Mouse (Mus musculus): ENCODE data around the gene Adarb2.

The Adarb2 gene

DNA sequence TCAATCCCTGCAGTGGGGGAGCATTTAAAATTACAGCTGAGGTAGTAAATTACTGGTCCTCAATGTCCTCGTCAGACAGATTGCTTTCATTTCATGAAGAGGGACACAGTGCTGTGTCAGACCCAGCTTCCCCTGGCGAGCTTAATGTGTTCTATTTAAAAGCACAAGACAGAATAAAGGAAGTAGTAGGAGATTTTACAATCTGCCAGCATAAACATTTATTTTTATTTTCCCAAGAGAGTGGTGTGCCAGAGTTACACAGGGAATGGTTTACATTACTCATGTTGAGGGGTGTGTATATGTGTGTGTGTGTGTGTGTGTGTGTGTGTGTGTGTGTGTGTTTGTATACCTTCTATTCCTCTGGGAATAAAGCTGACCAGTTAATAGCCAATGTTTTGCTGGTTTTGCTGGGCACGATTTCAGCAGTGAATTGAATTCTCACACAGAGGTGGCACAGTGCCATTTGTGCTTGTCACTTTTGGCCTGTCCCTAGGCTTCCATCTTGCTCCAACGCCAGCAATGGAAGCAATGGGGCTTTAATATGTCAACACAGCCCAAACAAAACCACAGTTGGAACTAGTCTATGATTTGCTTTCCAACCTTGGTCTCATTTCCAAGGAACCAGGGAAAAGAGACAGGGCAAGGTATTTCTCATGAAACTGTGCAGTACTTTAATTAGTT lies 282.1 kb downstream of the Adarb2 start:
- in situ Hi-C loops (cut with MboI, MseI), result no loop called here

DNA sequence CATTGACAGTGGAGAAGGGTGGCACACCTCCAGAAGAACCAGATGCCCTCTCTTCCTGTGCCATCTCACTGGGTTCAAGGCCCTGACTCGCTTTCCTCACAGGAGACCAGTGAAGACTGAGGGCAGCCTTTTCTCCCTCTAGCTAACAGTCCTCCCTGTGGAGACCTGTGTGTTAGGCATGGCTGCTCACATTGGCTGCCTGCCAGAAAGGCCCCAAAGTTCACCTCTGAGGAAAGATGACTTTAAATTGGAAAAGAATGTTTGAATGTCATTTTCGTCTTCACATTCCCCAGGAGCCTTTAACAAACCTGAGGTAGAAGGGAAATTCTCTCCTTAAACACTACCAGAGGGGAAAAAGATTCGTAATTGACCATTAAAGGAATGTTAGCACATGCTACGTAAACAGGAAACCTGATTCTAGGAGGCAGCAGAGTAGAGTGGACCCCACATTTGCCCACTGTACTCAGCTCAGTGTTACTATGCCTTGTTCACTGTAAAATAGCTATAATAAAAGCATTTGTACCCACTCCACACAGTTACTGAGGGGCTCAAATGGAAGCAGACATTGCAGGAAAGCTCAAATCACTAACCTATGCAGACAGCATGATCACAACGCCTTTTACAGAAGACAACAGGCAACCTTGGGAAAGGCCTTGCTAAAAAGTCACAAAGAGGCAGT lies 285.2 kb downstream of the Adarb2 start:
- in situ Hi-C loops (cut with MboI, MseI), result no loop called here

DNA sequence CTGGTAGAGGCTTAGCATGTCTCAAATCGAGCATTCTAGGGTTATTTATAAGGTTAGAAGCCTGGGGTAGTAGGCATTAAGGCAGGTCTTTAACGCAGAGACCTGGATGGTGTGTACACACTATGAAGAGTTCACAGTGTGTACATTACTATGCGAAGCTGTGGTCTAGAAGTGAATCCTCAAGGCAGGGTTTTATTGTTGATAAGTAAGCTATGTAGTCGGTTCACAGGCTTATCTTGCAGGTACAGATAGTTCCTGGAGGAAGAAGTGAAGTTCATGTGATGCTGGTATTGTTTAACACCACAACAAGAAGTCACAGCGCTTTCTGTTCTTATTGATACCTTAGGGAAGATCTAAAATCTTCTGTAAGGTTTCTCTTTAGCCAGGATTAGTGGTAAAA lies 290.7 kb downstream of the Adarb2 start:
- in situ Hi-C loops (cut with MboI, MseI), result no loop called here

- in situ Hi-C loops (cut with MboI, MseI), result no loop called here
These were observed 296.9 kb downstream of the Adarb2 start for GRCm38 (mm10) chr13:8499551-8499950.

GRCm38 (mm10) chr13:8511069-8511817 lies 308.6 kb downstream of the Adarb2 start:
- in situ Hi-C loops (cut with MboI, MseI), result no loop called here

DNA sequence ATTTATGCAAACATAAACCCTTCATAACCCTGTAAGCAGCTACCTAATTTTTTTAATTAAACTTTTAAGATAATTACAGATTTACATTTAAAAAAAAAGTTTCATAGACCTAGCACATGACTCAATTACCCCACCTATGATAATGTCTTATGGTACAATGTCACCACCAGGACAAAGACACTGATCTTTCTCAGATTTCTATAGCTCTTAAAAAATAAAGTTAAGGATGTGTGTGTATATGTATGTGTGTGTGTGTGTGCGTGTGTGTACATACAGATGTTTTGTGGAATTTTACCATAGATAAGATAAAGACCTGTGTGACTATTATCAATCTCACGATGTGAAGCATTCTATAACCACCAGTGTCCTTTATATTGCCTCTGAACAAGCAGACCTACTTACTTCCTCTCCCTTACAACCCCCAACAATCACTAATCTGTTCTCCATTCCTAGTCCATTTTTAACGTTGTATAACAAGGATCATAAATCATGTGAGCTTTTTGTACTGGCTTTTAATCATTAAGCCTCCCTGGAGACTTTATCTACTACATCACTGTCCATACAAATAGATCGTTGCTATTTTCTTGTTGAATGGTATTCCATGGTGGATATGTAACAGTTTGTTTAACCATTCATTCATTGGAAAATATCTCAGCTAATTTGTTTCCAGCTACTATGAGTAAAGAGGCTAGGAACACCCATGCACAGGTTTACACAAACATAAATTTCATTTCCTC lies 313.5 kb downstream of the Adarb2 start:
- in situ Hi-C loops (cut with MboI, MseI), result no loop called here

DNA sequence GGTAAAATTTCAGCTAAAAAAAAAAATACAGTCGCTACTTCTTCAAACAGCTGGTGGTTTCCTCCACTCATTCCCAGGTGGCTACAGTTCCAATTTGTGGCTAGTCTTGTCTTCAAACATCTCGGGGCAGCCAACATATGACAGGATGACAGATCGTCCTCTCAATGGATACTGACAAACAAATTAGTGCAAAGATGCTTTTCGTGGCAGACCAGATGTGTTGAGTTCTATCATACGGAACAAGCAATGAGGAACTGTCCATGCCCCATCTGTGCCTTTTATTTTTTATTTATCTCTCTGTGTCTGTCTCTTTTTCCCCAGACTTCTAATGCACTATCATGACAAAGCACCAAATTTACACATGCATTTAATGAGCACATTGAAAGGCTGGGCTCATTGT lies 316.5 kb downstream of the Adarb2 start:
- in situ Hi-C loops (cut with MboI, MseI), result no loop called here

- in situ Hi-C loops (cut with MboI, MseI), result no loop called here
These were observed 323.3 kb downstream of the Adarb2 start for GRCm38 (mm10) chr13:8525748-8526631.

- in situ Hi-C loops (cut with MboI, MseI), result no loop called here
These were observed 331.8 kb downstream of the Adarb2 start for GRCm38 (mm10) chr13:8534265-8535113.

GRCm38 (mm10) chr13:8538481-8538880 lies 335.8 kb downstream of the Adarb2 start:
- in situ Hi-C loops (cut with MboI, MseI), result no loop called here

GRCm38 (mm10) chr13:8538896-8539295 lies 336.2 kb downstream of the Adarb2 start:
- in situ Hi-C loops (cut with MboI, MseI), result no loop called here

DNA sequence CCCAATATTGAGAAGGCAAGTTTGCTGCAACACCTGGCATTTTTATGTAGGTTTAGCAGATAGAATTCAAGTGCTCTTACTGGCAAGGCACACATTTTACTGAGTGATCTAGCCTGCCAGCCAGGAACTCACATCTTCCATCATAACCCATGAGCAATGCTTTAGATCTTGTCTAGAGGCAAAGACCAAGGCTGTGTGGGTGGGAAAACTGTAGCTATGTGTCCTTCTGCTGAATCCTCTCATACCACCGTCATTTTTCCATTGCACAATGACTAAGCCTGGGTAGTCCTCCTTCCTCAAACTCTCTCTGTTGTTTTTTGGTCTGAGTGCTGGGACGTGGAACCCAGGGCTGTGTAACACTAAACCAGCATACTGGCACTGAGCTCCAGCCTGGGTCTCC lies 340.0 kb downstream of the Adarb2 start:
- in situ Hi-C loops (cut with MboI, MseI), result no loop called here

GRCm38 (mm10) chr13:8552242-8552641 lies 349.6 kb downstream of the Adarb2 start:
- in situ Hi-C loops (cut with MboI, MseI), result no loop called here

DNA sequence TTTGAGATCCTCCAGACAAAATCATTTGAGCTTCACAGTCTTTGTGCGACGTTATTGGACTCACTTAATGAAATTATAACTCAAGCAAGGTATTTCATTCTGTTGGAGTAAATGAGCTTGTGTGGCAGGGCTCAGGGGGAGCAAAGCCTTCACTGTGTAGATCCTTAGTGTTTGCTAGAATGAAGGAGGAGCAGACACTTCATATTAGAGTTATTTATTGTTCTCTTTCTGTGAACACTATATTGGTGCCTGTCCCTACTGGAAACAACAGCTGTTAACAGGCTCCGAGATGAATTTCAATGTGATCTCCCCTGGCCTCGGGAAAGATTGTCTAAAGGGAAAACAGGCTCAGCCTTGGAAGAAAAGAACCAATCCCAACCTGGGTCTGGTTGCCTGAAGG lies 355.1 kb downstream of the Adarb2 start:
- in situ Hi-C loops (cut with MboI, MseI), result no loop called here

- in situ Hi-C loops (cut with MboI, MseI), result no loop called here
These were observed 357.8 kb downstream of the Adarb2 start for GRCm38 (mm10) chr13:8560485-8560884.

- in situ Hi-C loops (cut with MboI, MseI), result no loop called here
These were observed 360.5 kb downstream of the Adarb2 start for GRCm38 (mm10) chr13:8563161-8563560.

GRCm38 (mm10) chr13:8567111-8568026 lies 364.7 kb downstream of the Adarb2 start:
- in situ Hi-C loops (cut with MboI, MseI), result no loop called here

DNA sequence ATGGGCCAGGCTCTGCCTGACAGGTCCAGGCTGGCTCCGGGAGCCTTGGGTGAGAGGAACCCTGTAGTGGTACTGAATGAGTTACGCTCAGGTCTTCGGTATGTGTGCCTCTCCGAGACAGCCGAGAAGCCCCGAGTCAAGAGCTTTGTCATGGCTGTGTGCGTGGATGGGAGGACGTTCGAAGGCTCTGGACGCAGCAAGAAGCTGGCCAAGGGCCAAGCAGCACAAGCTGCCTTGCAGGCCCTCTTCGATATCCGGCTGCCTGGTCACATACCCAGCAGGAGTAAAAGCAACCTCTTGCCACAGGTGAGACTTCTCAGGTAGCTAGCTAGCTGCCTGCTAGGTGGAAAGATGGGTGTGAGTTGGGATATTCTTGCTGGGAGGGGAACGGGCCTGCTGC lies 367.6 kb downstream of the Adarb2 start:
- in situ Hi-C loops (cut with MboI, MseI), result no loop called here

DNA sequence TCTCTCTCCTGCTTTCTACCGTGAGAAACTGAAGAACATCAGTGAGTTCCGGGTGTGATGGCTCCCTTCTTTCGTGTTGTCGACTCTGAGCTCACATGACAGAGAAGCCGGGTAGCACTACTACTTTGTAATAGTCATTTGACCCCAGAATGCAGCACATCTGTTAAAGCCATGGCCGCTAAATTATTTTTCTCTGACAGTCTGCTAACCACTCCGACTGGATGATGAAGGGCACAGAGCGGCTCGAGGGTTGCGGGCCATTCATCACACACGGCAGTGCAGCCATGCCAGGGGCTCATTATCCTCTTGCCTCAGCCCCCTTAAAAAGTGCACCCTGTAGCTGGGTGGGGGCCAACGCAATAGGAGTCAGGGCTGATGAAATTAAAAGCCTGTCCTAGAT lies 371.2 kb downstream of the Adarb2 start:
- in situ Hi-C loops (cut with MboI, MseI), result no loop called here

All from T-helper 1 cell (primary cell).